Mouse (Mus musculus) gastrocnemius, postnatal 4 days (tissue): ENCODE measurements around the gene Tbc1d4. TPM values are rescaled to one million over a fixed set of nuclear protein-coding genes. Genes with fewer than 3 reads are reported as not detected.
"Not testable (repeated sequence)": the region's sequence is repeated elsewhere in the genome, so short reads cannot be mapped to it uniquely, and the experiment has no call there.

Source experiments
- DNase-seq, 2 experiments: peaks; one replicate each; pipeline ENCODE4 v3.0.0; 2021 to 2022; ENCODE audit warnings: low spot score in 2 of 2, mixed read lengths in 2 of 2
- total RNA-seq, 2 experiments: library from RNA; stranded (reverse); gene quantifications; 2 replicates each; pipeline ENCODE4 v1.2.3; 2021

Gene Tbc1d4
- total RNA-seq, 2 experiments from 2014 or later = 41.3 to 45.0 TPM

DNA sequence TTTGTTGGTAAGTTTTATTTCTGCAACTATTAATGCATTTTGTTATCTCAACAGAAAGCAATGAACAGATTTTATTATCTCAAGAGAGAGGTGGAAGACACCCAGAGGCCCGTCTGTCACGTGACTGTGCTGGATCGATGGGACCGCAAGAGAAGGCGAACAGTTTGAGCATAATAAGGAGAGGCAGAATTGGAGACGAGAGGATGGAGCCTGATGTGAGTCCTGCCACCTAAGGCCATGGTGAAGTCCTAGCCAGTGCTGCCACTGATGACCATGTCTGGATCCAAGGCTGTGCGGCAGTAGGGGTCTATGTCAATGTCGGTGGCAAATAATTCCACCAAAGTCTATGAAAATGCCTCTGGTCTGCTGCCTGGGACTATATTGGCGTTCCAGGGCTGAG, 12.3 kb downstream of the Tbc1d4 start:
- DNase-seq = no peak

DNA sequence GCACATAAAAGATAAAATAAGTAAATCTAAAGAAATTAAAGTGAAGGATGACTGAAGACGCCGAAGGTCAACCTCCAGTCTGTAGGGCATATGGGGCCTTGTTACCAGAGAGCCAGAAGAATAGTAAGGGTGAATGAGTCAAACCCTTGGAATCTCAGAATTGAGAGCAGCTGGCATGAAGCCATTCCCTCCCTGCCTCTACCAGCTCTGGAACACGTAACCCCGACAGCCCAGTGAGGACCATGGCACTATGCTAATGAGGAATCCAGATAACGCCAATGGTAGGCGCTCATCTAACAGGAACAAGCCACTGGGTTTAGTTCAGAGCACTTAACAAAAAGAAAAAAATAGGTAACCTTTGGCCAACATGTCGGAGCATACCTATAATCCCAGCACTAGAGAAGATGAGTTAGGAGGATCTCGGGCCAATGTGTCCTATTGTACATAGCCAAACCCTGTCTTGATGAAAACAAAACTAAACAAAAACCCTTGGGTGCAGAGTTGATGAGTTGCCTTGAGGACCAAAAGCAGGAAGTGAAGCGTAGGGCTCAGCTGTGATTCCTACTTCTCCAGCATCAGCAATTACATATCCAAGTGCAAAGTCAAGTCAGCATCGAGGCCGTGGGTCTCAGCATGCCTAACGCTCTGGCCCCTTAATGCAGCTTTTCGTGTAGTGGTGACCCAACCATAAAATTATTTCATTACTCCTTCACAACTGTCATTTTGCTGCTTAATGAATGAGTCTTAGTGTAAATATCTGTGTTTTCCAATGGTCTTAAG, 13.5 kb downstream of the Tbc1d4 start:
- DNase-seq = no peak

GRCm38 (mm10) chr14:101594001-101594400, 15.0 kb downstream of the Tbc1d4 start:
- no peak for DNase-seq

GRCm38 (mm10) chr14:101593340-101593739, 15.7 kb downstream of the Tbc1d4 start:
- no peak for DNase-seq

- DNase-seq = no peak
These were observed 17.9 kb downstream of the Tbc1d4 start for GRCm38 (mm10) chr14:101591101-101591500.

DNA sequence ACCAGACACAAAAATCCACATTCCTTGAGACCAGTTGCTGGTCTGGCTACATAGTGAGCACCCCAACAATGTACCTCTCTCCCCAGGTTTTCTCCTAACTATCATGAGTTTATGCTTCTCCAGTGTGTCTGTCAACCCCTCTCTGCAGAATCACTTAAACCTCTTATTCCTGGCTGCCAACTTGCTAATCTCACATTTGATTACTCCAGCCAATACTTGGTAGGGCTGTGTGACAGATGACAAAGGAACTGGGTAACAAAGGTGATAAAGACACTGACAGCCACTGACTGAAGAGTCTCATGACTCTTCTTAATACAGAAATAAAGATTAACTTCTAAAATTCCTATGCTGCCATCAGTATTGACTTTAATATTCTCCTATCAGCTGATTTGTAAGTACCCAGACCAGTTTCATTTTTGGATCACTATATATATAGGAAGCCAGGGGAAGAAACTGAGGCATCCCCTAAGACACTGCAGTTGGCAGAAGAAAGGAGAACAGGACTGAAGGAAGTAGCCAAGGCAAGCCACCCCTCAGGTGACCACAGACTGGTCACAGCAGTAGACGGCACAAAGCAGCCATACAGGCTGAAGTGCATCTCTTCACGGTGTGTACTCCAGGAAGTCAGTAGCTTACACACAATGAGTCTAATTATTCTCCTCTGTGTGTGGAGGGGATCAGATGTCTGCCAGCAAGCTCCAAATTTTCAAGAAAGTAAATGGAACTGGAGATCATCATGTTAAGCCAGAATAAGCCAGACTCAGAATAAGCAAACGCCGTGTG, 20.6 kb downstream of the Tbc1d4 start:
- DNase-seq = not testable (repeated sequence)

GRCm38 (mm10) chr14:101587366-101588040, 21.5 kb downstream of the Tbc1d4 start:
- DNase-seq = not testable (repeated sequence)

DNA sequence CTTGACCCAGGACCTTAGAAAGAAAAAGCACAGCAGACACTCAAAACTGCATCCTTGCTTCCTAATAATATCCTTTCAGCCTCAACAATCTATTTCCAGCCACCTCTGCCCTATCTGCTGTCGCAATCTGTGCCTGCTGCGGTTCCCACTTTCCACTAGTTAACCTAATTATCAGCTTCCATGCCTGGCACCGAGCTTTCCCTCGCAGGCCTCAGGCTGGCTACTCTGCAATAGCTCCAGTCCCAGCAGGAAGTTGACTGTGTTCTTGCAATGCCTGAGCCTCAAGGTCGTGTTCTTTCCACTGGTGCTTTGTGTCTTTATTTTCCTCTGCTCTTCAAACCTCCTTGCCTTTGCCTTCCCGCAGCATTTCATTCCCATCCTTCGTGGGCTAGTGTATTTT, 22.9 kb downstream of the Tbc1d4 start:
- no peak for DNase-seq

GRCm38 (mm10) chr14:101575651-101576050, 33.3 kb downstream of the Tbc1d4 start:
- no peak for DNase-seq

DNA sequence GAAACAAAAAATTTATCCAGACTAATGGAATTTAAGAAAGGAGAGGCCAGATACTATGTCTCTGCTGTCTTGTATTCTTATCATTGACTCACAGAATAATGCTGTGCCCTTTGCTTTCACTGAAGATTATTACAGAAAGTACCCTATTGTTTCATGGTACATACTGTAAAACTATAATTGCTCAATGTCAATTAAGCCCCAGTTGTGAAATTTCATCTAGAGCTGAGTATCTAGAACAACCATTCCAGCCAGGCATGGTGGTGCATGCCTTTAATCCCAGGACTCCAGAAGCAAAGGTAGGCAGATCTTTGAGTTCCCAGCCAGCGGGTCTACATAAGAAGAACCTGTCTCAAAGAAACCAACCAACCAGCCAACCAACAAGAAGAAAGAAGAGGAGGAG, 34.5 kb downstream of the Tbc1d4 start:
- no peak for DNase-seq

- DNase-seq = no peak
These were observed 35.8 kb downstream of the Tbc1d4 start for GRCm38 (mm10) chr14:101573107-101573614.

DNA sequence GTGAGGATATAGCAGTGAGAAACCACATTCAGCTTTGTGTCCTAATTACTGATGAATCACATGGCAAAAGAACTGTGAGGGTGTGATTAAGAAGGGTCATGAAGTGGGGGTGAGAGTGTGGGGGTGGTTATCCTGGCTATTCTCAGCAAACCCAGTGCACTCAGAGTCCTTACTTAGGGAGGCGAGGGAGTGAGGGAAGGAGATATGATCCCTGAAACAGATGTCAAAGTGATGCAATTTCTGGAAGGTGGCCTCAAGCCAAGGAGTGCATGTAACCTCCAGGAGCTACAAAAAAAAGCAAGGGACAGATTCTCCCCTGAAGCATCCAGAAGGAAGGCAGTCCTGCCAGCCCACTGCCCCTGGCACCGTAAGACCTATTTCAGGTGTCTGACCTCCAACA, 40.2 kb downstream of the Tbc1d4 start:
- DNase-seq = peak in 1 of 2 experiments; percentile 43

- no peak for DNase-seq
These were observed 42.3 kb downstream of the Tbc1d4 start for GRCm38 (mm10) chr14:101566717-101567116.

GRCm38 (mm10) chr14:101565661-101566060, 43.3 kb downstream of the Tbc1d4 start:
- no peak for DNase-seq

- no peak for DNase-seq
These were observed 47.7 kb downstream of the Tbc1d4 start for GRCm38 (mm10) chr14:101561251-101561701.

- no peak for DNase-seq
These were observed 49.5 kb downstream of the Tbc1d4 start for GRCm38 (mm10) chr14:101559446-101559845.

DNA sequence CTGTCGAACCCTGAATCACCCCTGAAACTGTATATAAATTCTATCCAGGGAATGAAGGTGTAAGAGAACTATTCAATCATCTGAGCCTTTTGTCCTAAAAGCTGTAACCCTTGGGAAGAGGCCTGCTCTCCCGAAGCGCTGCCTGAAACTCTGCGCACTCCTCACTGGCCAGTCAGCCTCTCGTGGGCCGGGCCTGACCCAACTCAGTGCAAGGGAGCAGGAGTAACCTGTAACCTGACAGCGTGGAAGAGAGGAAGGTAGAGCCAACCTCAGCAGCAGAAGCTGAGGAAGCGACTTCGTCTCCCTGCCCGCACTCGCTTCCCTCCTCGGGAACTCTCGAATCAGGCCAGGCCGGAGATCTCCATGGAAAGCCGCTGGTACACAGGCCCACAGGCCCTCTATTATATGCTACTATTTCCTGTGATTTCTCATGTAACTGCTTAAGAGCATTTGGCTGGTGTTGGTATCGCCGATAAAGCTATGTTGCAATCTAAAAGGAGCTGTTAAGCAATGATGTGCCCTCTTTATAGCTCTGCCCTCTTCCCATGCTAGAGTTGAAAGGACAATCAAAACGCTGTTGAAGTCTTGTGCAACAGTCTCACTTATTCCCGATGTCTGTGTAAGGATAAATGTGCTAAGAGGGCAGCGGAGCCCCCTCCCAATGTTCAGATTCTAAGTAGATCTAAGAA, 60.0 kb downstream of the Tbc1d4 start:
- DNase-seq = no peak

GRCm38 (mm10) chr14:101541863-101542262, 67.1 kb downstream of the Tbc1d4 start:
- DNase-seq = no peak

DNA sequence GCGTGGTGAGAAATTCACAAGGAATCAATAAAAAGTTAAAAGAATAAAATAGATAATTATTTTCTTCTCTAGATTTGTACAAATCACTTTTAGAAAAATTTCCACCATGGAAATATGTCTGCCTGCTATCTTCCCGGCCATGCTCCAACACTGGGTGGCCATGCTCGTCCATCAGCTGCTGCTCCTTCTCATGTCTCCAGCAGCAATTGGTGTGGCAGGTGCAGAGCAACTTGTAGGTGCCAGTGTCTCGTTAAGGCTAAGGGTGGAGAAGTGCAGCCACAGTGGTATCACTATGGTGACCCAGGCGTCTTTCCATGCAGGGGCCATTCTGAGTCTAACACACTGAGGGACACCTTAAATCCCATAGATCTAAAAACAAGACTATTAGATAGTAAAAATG, 67.8 kb downstream of the Tbc1d4 start:
- no peak for DNase-seq

GRCm38 (mm10) chr14:101540466-101540865, 68.5 kb downstream of the Tbc1d4 start:
- no peak for DNase-seq

GRCm38 (mm10) chr14:101537906-101538305, 71.1 kb downstream of the Tbc1d4 start:
- no peak for DNase-seq
